Mouse (Mus musculus) CH12.LX (cell line): ENCODE measurements around the gene Sec24c.

Source experiments
- CHD2 ChIP-seq: IDR thresholded peaks from 2 replicates; pipeline ENCODE4 v1.6.1; 2011; ENCODE audit warnings: low read length, improper control_type of control experiment
- CTCF ChIP-seq, 2 experiments: IDR thresholded peaks in 1 of 2; conservative IDR thresholded peaks in 1 of 2; 2 replicates each; pipeline ENCODE4 v1.5.1; 2011 to 2012; ENCODE audit warnings: low read depth in 2 of 2, low read length in 2 of 2, improper control_type of control experiment in 1 of 2, inconsistent platforms in 1 of 2, mild to moderate bottlenecking in 1 of 2, moderate library complexity in 1 of 2
- EP300 ChIP-seq: IDR thresholded peaks from 2 replicates; pipeline ENCODE4 v1.6.1; 2011; ENCODE audit warnings: low read length, improper control_type of control experiment
- ETS1 ChIP-seq: conservative IDR thresholded peaks from 2 replicates; pipeline ENCODE4 v1.6.1; 2012; ENCODE audit warnings: low read depth, mild to moderate bottlenecking, inconsistent platforms, low read length, improper control_type of control experiment, moderate library complexity
- HCFC1 ChIP-seq: IDR thresholded peaks from 2 replicates; pipeline ENCODE4 v1.6.1; 2012; ENCODE audit warnings: low read depth, mild to moderate bottlenecking, inconsistent platforms, low read length, improper control_type of control experiment
- JUND ChIP-seq: conservative IDR thresholded peaks from 2 replicates; pipeline ENCODE4 v1.6.1; 2011; ENCODE audit warnings: low read depth, low read length, improper control_type of control experiment
- MAFK ChIP-seq: IDR thresholded peaks from 2 replicates; pipeline ENCODE4 v1.6.1; 2011; ENCODE audit warnings: low read length, improper control_type of control experiment; ENCODE audit not compliant: insufficient replicate concordance
- MAX ChIP-seq: IDR thresholded peaks from 2 replicates; pipeline ENCODE4 v1.6.1; 2011; ENCODE audit warnings: low read length, improper control_type of control experiment
- MAZ ChIP-seq: IDR thresholded peaks from 2 replicates; pipeline ENCODE4 v1.6.1; 2012; ENCODE audit warnings: low read depth, mild to moderate bottlenecking, inconsistent platforms, low read length, improper control_type of control experiment, moderate library complexity
- MYC ChIP-seq: IDR thresholded peaks from 2 replicates; pipeline ENCODE4 v1.6.1; 2011; ENCODE audit warnings: low read depth, mild to moderate bottlenecking, improper control_type of control experiment, low read length
- POLR2A ChIP-seq: IDR thresholded peaks from 2 replicates; pipeline ENCODE4 v1.6.1; 2011; ENCODE audit warnings: low read depth, mild to moderate bottlenecking, improper control_type of control experiment, low read length
- SIN3A ChIP-seq: IDR thresholded peaks from 2 replicates; pipeline ENCODE4 v1.6.1; 2012; ENCODE audit warnings: low read length, improper control_type of control experiment, inconsistent platforms
- USF1 ChIP-seq: IDR thresholded peaks from 2 replicates; pipeline ENCODE4 v1.6.1; 2014; ENCODE audit warnings: low read depth, mild to moderate bottlenecking, inconsistent platforms, low read length, improper control_type of control experiment
- ZC3H11A ChIP-seq: IDR thresholded peaks from 2 replicates; pipeline ENCODE4 v1.6.1; 2012; ENCODE audit warnings: low read depth, mild to moderate bottlenecking, inconsistent platforms, low read length, improper control_type of control experiment

DNA sequence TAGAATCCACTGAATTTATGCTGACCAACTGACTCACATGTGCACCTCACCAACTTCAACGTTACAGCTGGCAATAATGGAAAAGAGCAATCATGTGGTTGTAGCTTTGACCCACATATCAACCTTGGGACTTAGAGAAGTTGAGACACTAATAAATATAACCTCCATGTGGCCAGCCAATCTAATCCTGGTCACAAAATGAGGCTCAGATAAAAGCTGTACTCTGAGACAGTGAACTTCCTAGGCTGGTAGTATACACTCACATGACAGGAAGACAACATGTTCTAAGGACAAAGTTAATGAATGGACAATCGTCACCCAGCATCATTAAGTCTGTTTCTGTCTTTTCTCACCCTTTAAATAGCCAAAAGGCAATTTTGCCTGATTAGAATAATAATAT lies 47.7 kb upstream of the Sec24c start:
- TF ChIP-seq SIN3A (no peak), ZC3H11A (no peak), POLR2A (no peak), CTCF (conservative IDR thresholded peaks at IDR 0.05 in 1 of 2, IDR thresholded peaks at IDR 0.05 in 1 of 2; ENCODE audit: low read depth in 2 of 2, low read length in 2 of 2) (no peak), MAZ (no peak), ETS1 (no peak), CHD2 (no peak), HCFC1 (no peak), MAFK (no peak), EP300 (no peak), USF1 (no peak), MAX (no peak), JUND (no peak), MYC (no peak)
